Mouse (Mus musculus) MEL (cell line): ENCODE measurements around the gene Nup188. TPM values are rescaled to one million over a fixed set of nuclear protein-coding genes. Genes with fewer than 3 reads are reported as not detected.

Source experiments
- DNase-seq: peaks from one replicate; pipeline ENCODE4 v3.0.0; 2011; ENCODE audit warnings: low read depth, low spot score
- H3K27ac ChIP-seq: 2 replicates; pipeline ENCODE4 v1.5.1; 2012; ENCODE audit warnings: low read depth, mild to moderate bottlenecking, control low read depth, low read length, moderate library complexity; ENCODE audit not compliant: control insufficient read depth
- H3K27me3 ChIP-seq, 2 experiments: fragments of 150-350 bp in 1 of 2; sonication (generic) in 1 of 2; 2 replicates each; pipeline ENCODE4 v1.6.1; 2012; ENCODE audit warnings: low read length in 2 of 2, mild to moderate bottlenecking in 2 of 2, improper control_type of control experiment in 1 of 2, moderate library complexity in 1 of 2; ENCODE audit not compliant: insufficient read depth in 2 of 2, control insufficient read depth in 1 of 2
- H3K36me3 ChIP-seq, 2 experiments: 2 replicates each; pipeline ENCODE4 v1.6.1; 2012 to 2014; ENCODE audit warnings: low read length in 2 of 2, improper control_type of control experiment in 1 of 2, inconsistent platforms in 1 of 2, mild to moderate bottlenecking in 1 of 2; ENCODE audit not compliant: insufficient read depth in 2 of 2, control insufficient read depth in 1 of 2
- H3K4me1 ChIP-seq, 2 experiments: fragments of 150-350 bp in 1 of 2; sonication (generic) in 1 of 2; 2 replicates each; pipeline ENCODE4 v1.6.1; 2012; ENCODE audit warnings: low read length in 2 of 2, improper control_type of control experiment in 1 of 2, mild to moderate bottlenecking in 1 of 2; ENCODE audit not compliant: insufficient read depth in 2 of 2, control insufficient read depth in 1 of 2
- H3K4me3 ChIP-seq, 2 experiments: fragments of 150-350 bp in 1 of 2; sonication (generic) in 1 of 2; 2 replicates each; pipeline ENCODE4 v1.5.1; 2012; ENCODE audit warnings: low read depth in 2 of 2, low read length in 2 of 2, mild to moderate bottlenecking in 2 of 2, moderate library complexity in 2 of 2, control low read depth in 1 of 2, improper control_type of control experiment in 1 of 2; ENCODE audit not compliant: control insufficient read depth in 1 of 2, insufficient read depth in 1 of 2
- H3K79me2 ChIP-seq: 2 replicates; pipeline ENCODE4 v1.6.1; 2012; ENCODE audit warnings: mild to moderate bottlenecking, low read length, moderate library complexity; ENCODE audit not compliant: control insufficient read depth, poor library complexity, insufficient read depth
- H3K9ac ChIP-seq: 2 replicates; pipeline ENCODE4 v1.6.1; 2012; ENCODE audit warnings: low read depth, mild to moderate bottlenecking, control low read depth, low read length, moderate library complexity; ENCODE audit not compliant: control insufficient read depth, poor library complexity, severe bottlenecking
- H3K9me3 ChIP-seq: fragments of 150-350 bp; sonication (generic); replicated peaks from 2 replicates; pipeline ENCODE4 v1.6.1; 2012; ENCODE audit warnings: mild to moderate bottlenecking, low read length, improper control_type of control experiment, moderate library complexity; ENCODE audit not compliant: insufficient read depth
- BHLHE40 ChIP-seq: IDR thresholded peaks from 2 replicates; pipeline ENCODE4 v1.6.1; 2012; ENCODE audit warnings: low read depth, mild to moderate bottlenecking, inconsistent platforms, low read length, improper control_type of control experiment, borderline replicate concordance
- E2F4 ChIP-seq: IDR thresholded peaks from 2 replicates; pipeline ENCODE4 v1.6.1; 2011; ENCODE audit warnings: low read depth, low read length, improper control_type of control experiment, borderline replicate concordance
- ETS1 ChIP-seq: IDR thresholded peaks from 2 replicates; pipeline ENCODE4 v1.6.1; 2012; ENCODE audit warnings: low read depth, mild to moderate bottlenecking, inconsistent platforms, low read length, improper control_type of control experiment, moderate library complexity
- GABPA ChIP-seq: IDR thresholded peaks from 2 replicates; pipeline ENCODE4 v1.6.1; 2012; ENCODE audit warnings: low read depth, mild to moderate bottlenecking, inconsistent platforms, low read length, improper control_type of control experiment, moderate library complexity
- KAT2A ChIP-seq: conservative IDR thresholded peaks from 2 replicates; pipeline ENCODE4 v1.6.1; 2012; ENCODE audit warnings: low read depth, low read length, improper control_type of control experiment, inconsistent platforms
- MAFK ChIP-seq: IDR thresholded peaks from 2 replicates; pipeline ENCODE4 v1.6.1; 2011; ENCODE audit warnings: low read depth, mild to moderate bottlenecking, low read length, improper control_type of control experiment, borderline replicate concordance
- MAX ChIP-seq: IDR thresholded peaks from 2 replicates; pipeline ENCODE4 v1.6.1; 2011; ENCODE audit warnings: low read length, improper control_type of control experiment
- MEF2A ChIP-seq: IDR thresholded peaks from 2 replicates; pipeline ENCODE4 v1.6.1; 2014; ENCODE audit warnings: low read depth, mild to moderate bottlenecking, inconsistent platforms, low read length, improper control_type of control experiment; ENCODE audit not compliant: poor library complexity, insufficient replicate concordance, severe bottlenecking; ENCODE audit errors: extremely low read depth
- MXI1 ChIP-seq: IDR thresholded peaks from 2 replicates; pipeline ENCODE4 v1.6.1; 2011; ENCODE audit warnings: mild to moderate bottlenecking, low read depth, low read length, improper control_type of control experiment
- MYC ChIP-seq: IDR thresholded peaks from 2 replicates; pipeline ENCODE4 v1.6.1; 2011; ENCODE audit warnings: low read depth, mild to moderate bottlenecking, low read length, improper control_type of control experiment, moderate library complexity
- POLR2A ChIP-seq, 2 experiments: IDR thresholded peaks; 2 replicates each; pipeline ENCODE4 v1.6.1; 2011 to 2012; ENCODE audit warnings: low read length in 2 of 2, mild to moderate bottlenecking in 2 of 2, control low read depth in 1 of 2, improper control_type of control experiment in 1 of 2, low read depth in 1 of 2, moderate library complexity in 1 of 2; ENCODE audit not compliant: control insufficient read depth in 1 of 2, insufficient read depth in 1 of 2, poor library complexity in 1 of 2
- POLR2AphosphoS2 ChIP-seq: IDR thresholded peaks from 2 replicates; pipeline ENCODE4 v1.6.1; 2011; ENCODE audit warnings: low read length, improper control_type of control experiment
- POLR2AphosphoS5 ChIP-seq: IDR thresholded peaks from 2 replicates; pipeline ENCODE4 v1.6.1; 2012; ENCODE audit warnings: low read depth, borderline replicate concordance, mild to moderate bottlenecking, inconsistent platforms, low read length, moderate library complexity, mixed read lengths
- RAD21 ChIP-seq: IDR thresholded peaks from 2 replicates; pipeline ENCODE4 v1.6.1; 2011; ENCODE audit warnings: mild to moderate bottlenecking, low read depth, low read length, improper control_type of control experiment
- RCOR1 ChIP-seq: IDR thresholded peaks from 2 replicates; pipeline ENCODE4 v1.6.1; 2012; ENCODE audit warnings: low read depth, mild to moderate bottlenecking, inconsistent platforms, low read length, improper control_type of control experiment
- SIN3A ChIP-seq: IDR thresholded peaks from 2 replicates; pipeline ENCODE4 v1.6.1; 2012; ENCODE audit warnings: low read length, improper control_type of control experiment, inconsistent platforms
- TAL1 ChIP-seq: IDR thresholded peaks from 2 replicates; pipeline ENCODE4 v1.6.1; 2012; ENCODE audit warnings: mild to moderate bottlenecking, inconsistent platforms, low read length, moderate library complexity, mixed read lengths
- TBP ChIP-seq: IDR thresholded peaks from 2 replicates; pipeline ENCODE4 v1.8.0; 2011; ENCODE audit warnings: low read depth, low read length, improper control_type of control experiment
- TCF12 ChIP-seq: IDR thresholded peaks from 2 replicates; pipeline ENCODE4 v1.6.1; 2014; ENCODE audit warnings: low read depth, mild to moderate bottlenecking, inconsistent platforms, low read length, improper control_type of control experiment, moderate library complexity
- UBTF ChIP-seq: IDR thresholded peaks from 2 replicates; pipeline ENCODE4 v1.6.1; 2012; ENCODE audit warnings: low read depth, mild to moderate bottlenecking, inconsistent platforms, low read length, improper control_type of control experiment, moderate library complexity, borderline replicate concordance; ENCODE audit not compliant: insufficient read depth
- ZC3H11A ChIP-seq: IDR thresholded peaks from 2 replicates; pipeline ENCODE4 v1.6.1; 2012; ENCODE audit warnings: low read depth, mild to moderate bottlenecking, inconsistent platforms, low read length, improper control_type of control experiment
- ZKSCAN1 ChIP-seq: IDR thresholded peaks from 2 replicates; pipeline ENCODE4 v1.6.1; 2012; ENCODE audit warnings: low read depth, mild to moderate bottlenecking, inconsistent platforms, low read length, improper control_type of control experiment, moderate library complexity
- ZMIZ1 ChIP-seq: IDR thresholded peaks from 2 replicates; pipeline ENCODE4 v1.6.1; 2012; ENCODE audit warnings: low read depth, mild to moderate bottlenecking, inconsistent platforms, low read length, improper control_type of control experiment, moderate library complexity
- polyA plus RNA-seq, 2 experiments: library from polyadenylated mRNA; stranded (reverse) in 1 of 2; unstranded in 1 of 2; fragments of >175 nt in 1 of 2; fragments of >200 nt in 1 of 2; gene quantifications; 2 replicates each; pipeline versions ENCODE4 v1.2.1 to v1.2.4; 2012; ENCODE audit warnings: low replicate concordance in 2 of 2, low read depth in 1 of 2; ENCODE audit not compliant: insufficient read length in 2 of 2, insufficient read depth in 1 of 2, missing spikeins in 1 of 2
- total RNA-seq: library from RNA; depleted of rRNA; stranded (reverse); fragments of 300-350 nt; gene quantifications from 2 replicates; pipeline ENCODE4 v1.2.3, GENCODE M21; 2012

The Nup188 gene
- total and polyA plus RNA-seq, 3 experiments, result 58.6 to 119 TPM; not detected in 1

- Histone ChIP-seq H3K79me2 (peaks cover 17% of the 10 kb centered on the region), H3K27me3 (no peaks in the 10 kb centered on the region), H3K9ac (no peak overlapping the region), H3K36me3 (0 out of 4 replicates have a peak, but pooled peaks cover 0 to 2% of the 10 kb centered on the region in 2 experiments), H3K27ac (no peak overlapping the region), H3K4me3 (no peak overlapping the region), H3K9me3 (no peaks in the 10 kb centered on the region), H3K4me1 (peaks cover 0 to 6% of the 10 kb centered on the region in 2 experiments; a peak in 1 of 4 replicates)
- DNase-seq, result no peak
- TF ChIP-seq ZKSCAN1 (no peak), TAL1 (no peak), BHLHE40 (no peak), POLR2AphosphoS5 (no peak), E2F4 (no peak)
Measured at GRCm38 (mm10) chr2:30281651-30282050, 4.5 kb upstream of the Nup188 start.

GRCm38 (mm10) chr2:30283193-30283592 lies 3.0 kb upstream of the Nup188 start:
- Histone ChIP-seq H3K79me2 (peaks cover 32% of the 10 kb centered on the region), H3K36me3 (peaks cover 0 to 12% of the 10 kb centered on the region in 2 experiments; a peak in 2 of 4 replicates), H3K9ac (no peak overlapping the region), H3K4me1 (peaks cover 0 to 14% of the 10 kb centered on the region in 2 experiments; a peak in 3 of 4 replicates), H3K4me3 (no peak overlapping the region), H3K27ac (no peak overlapping the region), H3K27me3 (no peaks in the 10 kb centered on the region), H3K9me3 (no peaks in the 10 kb centered on the region)
- DNase-seq, result no peak
- TF ChIP-seq POLR2A (IDR thresholded peaks at IDR 0.05; ENCODE audit: control insufficient read depth in 1 of 2, insufficient read depth in 1 of 2, low read depth in 1 of 2, low read length in 2 of 2, poor library complexity in 1 of 2) (0 out of 4 replicates have a peak, but pooled peaks of 1 of the 2 experiments have one; percentile 23), MAFK (no peak)

- peak; percentile 28 for DNase-seq
- H3K36me3 ChIP-seq, result peaks cover 0 to 12% of the 10 kb centered on the region in 2 experiments; a peak in 3 of 4 replicates
- no peaks in the 10 kb centered on the region for H3K9me3 ChIP-seq
- TF ChIP-seq SIN3A (no peak), TBP (no peak), MYC (no peak), RCOR1 (no peak), POLR2A (IDR thresholded peaks at IDR 0.05; ENCODE audit: control insufficient read depth in 1 of 2, insufficient read depth in 1 of 2, low read depth in 1 of 2, low read length in 2 of 2, poor library complexity in 1 of 2) (no peak), MXI1 (no peak), ETS1 (no peak), MEF2A (no peak), RAD21 (no peak), POLR2AphosphoS2 (no peak), GABPA (no peak), KAT2A (no peak), TCF12 (no peak), UBTF (no peak), ZC3H11A (no peak), MAX (no peak), ZMIZ1 (no peak)
- TF ChIP-seq, all 39 proteins: peak for 0
- Histone ChIP-seq H3K79me2 (peaks cover 43% of the 10 kb centered on the region), H3K9ac (peak overlapping the region; percentile 85), H3K4me3 (peak overlapping the region; percentile 89 to 93), H3K27ac (no peak overlapping the region), H3K4me1 (peaks cover 0 to 14% of the 10 kb centered on the region in 2 experiments; a peak in 3 of 4 replicates), H3K27me3 (no peaks in the 10 kb centered on the region)
Measured at GRCm38 (mm10) chr2:30285004-30285403, 1.2 kb upstream of the Nup188 start.
